11 mouse cellular contexts compared by ENCODE assay signal in genomic region chr1:78194381-78195047, GRCm38 (mm10). TPM values are rescaled to one million over a fixed set of nuclear protein-coding genes. Genes with fewer than 3 reads are reported as not detected.
A peak's percentile ranks its signal among the peaks of the same experiment; 100 is the strongest.
DNase-seq lines count a peak whose midpoint lies in the region; ATAC-seq and TF ChIP-seq lines count a peak whose summit lies in the region.
"Had no signal": no experiment of that assay in that cellular context is flagged by ENCODE, and none has a peak within 500 bp of the region (broad histone marks: within the 10 kb centered on the region; RNA-seq: fewer than 3 reads in every experiment).

No protein-coding gene starts in this region.

- no peaks in the 10 kb centered on the region for H3K9me3 ChIP-seq in forebrain, embryonic 10.5 days
- H3K9me3 ChIP-seq in forebrain, embryonic 15.5 days = no peaks in the 10 kb centered on the region
- no peaks in the 10 kb centered on the region for H3K9me3 ChIP-seq in hindbrain, embryonic 13.5 days
- H3K9me3 ChIP-seq in midbrain, embryonic 15.5 days = no peaks in the 10 kb centered on the region
- H3K9me3 ChIP-seq in kidney, embryonic 16.5 days (ENCODE audit: low read length) = no peaks in the 10 kb centered on the region

- TF ChIP-seq CTCF in bone marrow macrophage, adult 2 months (IDR thresholded peaks at IDR 0.05; ENCODE audit: low read depth, low read length) = no peak

- peak overlapping the region; percentile 54 for H3K4me3 ChIP-seq in forebrain, embryonic 10.5 days
- H3K4me3 ChIP-seq in forebrain, embryonic 15.5 days = no peak overlapping the region
- H3K4me3 ChIP-seq in bone marrow macrophage, adult 2 months (ENCODE audit: insufficient read depth, low read length) = peak overlapping the region; percentile 20; the same call in 1 of the 2 replicates
- peak overlapping the region; percentile 48 for H3K4me3 ChIP-seq in hindbrain, embryonic 13.5 days
- H3K4me3 ChIP-seq in midbrain, embryonic 15.5 days = peak overlapping the region; percentile 38
- no peak overlapping the region for H3K4me3 ChIP-seq in kidney, embryonic 16.5 days (ENCODE audit: low read length)

- H3K36me3 ChIP-seq in forebrain, embryonic 10.5 days (replicated peaks) = no peaks in the 10 kb centered on the region
- no peaks in the 10 kb centered on the region for H3K36me3 ChIP-seq in forebrain, embryonic 15.5 days
- H3K36me3 ChIP-seq in hindbrain, embryonic 13.5 days = no peaks in the 10 kb centered on the region
- no peaks in the 10 kb centered on the region for H3K36me3 ChIP-seq in midbrain, embryonic 15.5 days (replicated peaks)
- H3K36me3 ChIP-seq in kidney, embryonic 16.5 days (ENCODE audit: insufficient read depth, low read length) = no peaks in the 10 kb centered on the region

- H3K27me3 ChIP-seq in forebrain, embryonic 10.5 days (ENCODE audit: poor library complexity, severe bottlenecking) = peaks cover 100% of the 10 kb centered on the region
- peaks cover 95% of the 10 kb centered on the region for H3K27me3 ChIP-seq in forebrain, embryonic 15.5 days
- peaks cover 85% of the 10 kb centered on the region for H3K27me3 ChIP-seq in hindbrain, embryonic 13.5 days
- peaks cover 53% of the 10 kb centered on the region for H3K27me3 ChIP-seq in midbrain, embryonic 15.5 days (replicated peaks)
- peaks cover 99% of the 10 kb centered on the region for H3K27me3 ChIP-seq in kidney, embryonic 16.5 days (ENCODE audit: insufficient read depth, low read length)

- TF ChIP-seq POLR2A in bone marrow macrophage, adult 2 months (IDR thresholded peaks at IDR 0.05; ENCODE audit: borderline replicate concordance, low read depth, low read length) = no peak

- no peak overlapping the region for H3K9ac ChIP-seq in forebrain, embryonic 15.5 days (replicated peaks)
- peak overlapping the region; percentile 75 for H3K9ac ChIP-seq in hindbrain, embryonic 13.5 days
- H3K9ac ChIP-seq in midbrain, embryonic 15.5 days = no peak overlapping the region
- no peak overlapping the region for H3K9ac ChIP-seq in kidney, embryonic 16.5 days (replicated peaks; ENCODE audit: low read length)
- H3K9ac ChIP-seq: lung, embryonic 14.5 days had no signal

- WGBS in forebrain, embryonic 10.5 days = 4% methylated on average over 6 of the region's 6 CpGs
- WGBS in forebrain, embryonic 15.5 days = 4% methylated on average over 6 of the region's 6 CpGs
- WGBS in hindbrain, embryonic 13.5 days = 9% methylated on average over 6 of the region's 6 CpGs
- WGBS in midbrain, embryonic 15.5 days = 4% methylated on average over 6 of the region's 6 CpGs
- 13% methylated on average over 6 of the region's 6 CpGs for WGBS in kidney, embryonic 16.5 days

- peak overlapping the region; percentile 85 for H3K27ac ChIP-seq in forebrain, embryonic 10.5 days
- H3K27ac ChIP-seq in forebrain, embryonic 15.5 days (replicated peaks) = no peak overlapping the region
- H3K27ac ChIP-seq in bone marrow macrophage, adult 2 months (ENCODE audit: insufficient read depth, low read depth, low read length) = no peak overlapping the region
- no peak overlapping the region for H3K27ac ChIP-seq in hindbrain, embryonic 13.5 days
- H3K27ac ChIP-seq in midbrain, embryonic 15.5 days = no peak overlapping the region
- H3K27ac ChIP-seq in kidney, embryonic 16.5 days (ENCODE audit: low read length) = no peak overlapping the region

- peaks cover 86% of the 10 kb centered on the region for H3K4me1 ChIP-seq in forebrain, embryonic 10.5 days
- peaks cover 16% of the 10 kb centered on the region for H3K4me1 ChIP-seq in forebrain, embryonic 15.5 days
- peaks cover 9% of the 10 kb centered on the region for H3K4me1 ChIP-seq in bone marrow macrophage, adult 2 months (ENCODE audit: control insufficient read depth, insufficient read depth, low read length)
- peaks cover 33% of the 10 kb centered on the region for H3K4me1 ChIP-seq in hindbrain, embryonic 13.5 days (replicated peaks)
- peaks cover 22% of the 10 kb centered on the region for H3K4me1 ChIP-seq in midbrain, embryonic 15.5 days
- peaks cover 15% of the 10 kb centered on the region for H3K4me1 ChIP-seq in kidney, embryonic 16.5 days (ENCODE audit: insufficient read depth, low read length)

- no peak for DNase-seq in forebrain, embryonic 10.5 days (ENCODE audit: extremely low spot score, low spot score)
- DNase-seq in frontal cortex, postnatal 25 days (ENCODE audit: low spot score in 2 of 2) = no peak
- DNase-seq in urinary bladder, postnatal 36 days (ENCODE audit: low spot score in 2 of 2) = no peak
- DNase-seq: kidney, adult 9 months; lung, embryonic 14.5 days; thymus, adult 18-20 months had no signal

- H3K4me2 ChIP-seq in forebrain, embryonic 15.5 days (replicated peaks) = no peak overlapping the region
- H3K4me2 ChIP-seq in hindbrain, embryonic 13.5 days = peak overlapping the region; percentile 77
- H3K4me2 ChIP-seq in midbrain, embryonic 15.5 days = peak overlapping the region; percentile 49
- H3K4me2 ChIP-seq in kidney, embryonic 16.5 days (replicated peaks; ENCODE audit: low read depth, low read length) = no peak overlapping the region
- H3K4me2 ChIP-seq: lung, embryonic 14.5 days had no signal

- no peak for ATAC-seq in forebrain, embryonic 15.5 days (replicated peaks)
- no peak for ATAC-seq in hindbrain, embryonic 13.5 days (ENCODE audit: low FRiP score)
- ATAC-seq in midbrain, embryonic 15.5 days (replicated peaks) = no peak
- no peak for ATAC-seq in kidney, embryonic 16.5 days (ENCODE audit: low FRiP score, low TSS enrichment)

RNA-seq across cellular contexts. Expression of gene Pax3, which starts 2.4 kb away (rescaled TPM):
- polyA plus RNA-seq in forebrain, embryonic 10.5 days (2016; fragmentation: Nextera tagmentation; extraction: Ambion mirVana) = 12.2 and 13.0 TPM in 2 replicates
- polyA plus RNA-seq in forebrain, embryonic 15.5 days (2015; fragmentation: Nextera tagmentation; extraction: Ambion mirVana) = 0.19 and 0.70 TPM in 2 replicates
- polyA plus RNA-seq in bone marrow macrophage, adult 2 months (2012; ENCODE audit: insufficient read depth, insufficient read length, missing spikeins) = not detected in 2 replicates
- polyA plus RNA-seq in hindbrain, embryonic 13.5 days (2015; fragmentation: Nextera tagmentation; extraction: Ambion mirVana) = 17.6 and 24.4 TPM in 2 replicates
- 11.4 and 14.4 TPM in 2 replicates for polyA plus RNA-seq in midbrain, embryonic 15.5 days (2015; fragmentation: Nextera tagmentation; extraction: Ambion mirVana)
- polyA plus RNA-seq in kidney, embryonic 16.5 days (2015; fragmentation: Nextera tagmentation; extraction: Ambion mirVana) = 0.05 TPM in 1 of 2 replicates, not detected in the other
- polyA plus RNA-seq: lung, embryonic 14.5 days had no signal

Comparison
In these comparisons a context has a peak if more than half of its experiments do, and no peak if none do; other contexts are left out.
1. H3K4me3 ChIP-seq: peak in forebrain, embryonic 10.5 days (single experiment), bone marrow macrophage, adult 2 months (single experiment), hindbrain, embryonic 13.5 days (single experiment) and midbrain, embryonic 15.5 days (single experiment); none in forebrain, embryonic 15.5 days (single experiment) and kidney, embryonic 16.5 days (single experiment).
2. H3K4me2 ChIP-seq: peak in hindbrain, embryonic 13.5 days (single experiment) and midbrain, embryonic 15.5 days (single experiment); none in forebrain, embryonic 15.5 days (single experiment) and kidney, embryonic 16.5 days (single experiment).